Mouse (Mus musculus): Measurements from ENCODE around the gene Bean1.

Bean1 gene

DNA sequence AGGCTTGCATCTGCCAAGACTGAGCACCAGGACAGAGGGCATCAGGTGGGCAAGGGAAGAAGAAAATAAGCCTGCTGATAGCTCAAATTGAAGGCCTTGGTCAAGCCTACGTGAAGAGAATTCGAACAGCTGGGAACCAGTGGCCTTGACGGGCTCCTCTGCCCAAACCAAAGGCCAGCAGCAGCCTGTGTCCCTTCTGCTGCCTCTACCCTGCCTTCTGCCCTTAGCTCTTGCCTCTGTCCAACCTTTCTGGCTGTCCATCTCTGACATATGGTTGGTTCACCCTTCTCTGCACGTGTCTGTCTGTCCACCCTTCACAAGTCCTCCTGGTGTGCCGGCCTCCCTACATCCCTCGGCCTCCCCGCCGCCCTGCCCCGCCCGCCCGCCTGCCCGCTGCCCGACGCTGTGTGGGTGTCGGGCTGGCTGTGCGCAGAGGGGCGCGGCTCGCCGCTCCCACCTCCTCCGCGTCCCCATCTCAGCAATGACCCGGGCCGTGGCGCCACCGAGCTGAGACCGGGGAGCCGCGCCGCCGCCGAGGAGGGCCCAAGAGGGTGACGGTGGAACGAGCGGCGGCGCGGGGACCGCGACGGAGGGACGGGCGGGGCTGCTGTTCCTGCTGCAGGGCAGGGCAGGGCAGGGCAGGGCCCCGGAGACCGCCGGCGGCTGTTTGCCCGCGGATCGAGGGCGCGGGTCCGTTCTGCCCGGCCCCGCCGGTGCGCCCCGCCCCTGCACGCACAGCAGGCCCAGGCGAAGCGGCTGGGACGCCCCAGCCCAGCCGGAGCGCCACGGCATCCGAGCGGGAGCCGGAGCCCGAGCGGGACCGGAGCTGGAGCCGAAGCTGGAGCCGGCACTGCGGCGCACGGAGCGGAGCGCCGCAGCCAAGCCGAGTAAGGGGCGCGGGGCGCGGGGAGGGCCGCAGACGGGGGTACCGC lies at the start of gene Bean1:
Gene Bean1 (plus strand): TSS at position 325 of the 932 bp plus-strand sequence.
- DNase-seq (ENCODE audit: low spot score) = peak; percentile 18

DNA sequence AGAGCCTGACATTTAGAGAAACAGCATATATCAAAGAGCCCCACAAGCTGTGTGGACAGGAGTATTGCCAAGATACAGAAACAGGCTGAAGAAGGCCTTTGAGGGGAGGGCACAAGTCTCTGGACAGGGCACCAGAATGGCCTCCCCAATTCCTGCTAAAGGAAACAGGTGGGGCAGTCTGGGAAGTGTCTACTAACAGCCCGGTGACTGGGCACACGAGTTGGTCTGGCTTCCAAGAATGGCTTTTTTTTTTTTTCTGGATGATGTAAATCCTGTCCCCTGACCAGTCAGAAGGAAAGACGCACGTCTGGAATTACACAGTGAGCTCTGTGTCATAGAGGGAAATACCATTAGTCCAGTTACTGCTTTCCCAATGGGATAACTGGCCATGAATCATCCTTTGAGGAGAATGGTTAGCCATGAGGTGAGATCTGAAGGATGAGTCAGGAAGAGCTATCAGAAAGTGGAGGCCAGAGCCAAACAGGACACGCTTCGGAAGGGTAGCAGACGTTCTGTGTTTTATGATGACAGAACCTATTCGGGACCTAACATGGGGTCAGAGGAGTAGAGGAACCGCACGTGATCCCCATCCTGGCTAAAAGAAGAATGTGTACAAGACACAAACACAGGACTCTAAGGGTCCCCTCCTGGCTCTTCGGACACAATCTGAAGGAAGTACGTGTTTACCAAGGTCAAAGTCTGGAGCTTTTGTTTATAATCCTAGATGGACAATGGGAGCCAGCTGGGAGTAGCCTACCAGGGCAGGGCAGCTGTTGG lies 48.4 kb upstream of the Bean1 start:
- DNase-seq (ENCODE audit: low spot score) = no peak

DNA sequence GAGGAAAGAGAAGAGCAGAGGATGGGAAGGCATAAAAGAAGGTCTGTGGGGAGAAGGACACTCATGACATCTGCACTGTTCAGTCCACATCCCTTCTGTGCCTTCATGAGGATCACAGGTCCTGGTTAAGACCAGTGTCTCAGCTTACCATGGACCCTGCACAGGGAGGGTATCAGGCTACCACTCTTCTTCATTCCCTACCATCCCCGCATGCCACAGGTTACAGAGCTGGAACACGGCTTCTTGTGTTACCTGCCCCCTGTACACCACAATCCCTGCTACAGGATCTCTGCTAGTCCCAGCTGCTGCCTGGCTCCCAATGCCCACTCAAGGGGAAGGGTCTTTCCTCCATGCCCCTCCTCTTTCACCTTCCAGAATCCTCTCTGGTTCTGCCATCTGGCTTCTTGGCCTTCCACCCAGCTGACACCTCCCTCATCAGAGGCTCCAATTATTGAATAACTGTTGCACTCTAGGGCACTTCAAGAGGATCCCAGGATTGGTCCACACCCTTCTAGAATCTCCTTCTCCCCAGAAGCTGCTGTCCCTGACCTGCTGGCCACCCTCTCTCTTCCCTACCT lies 47.1 kb upstream of the Bean1 start:
- no peak for DNase-seq (ENCODE audit: low spot score)

DNA sequence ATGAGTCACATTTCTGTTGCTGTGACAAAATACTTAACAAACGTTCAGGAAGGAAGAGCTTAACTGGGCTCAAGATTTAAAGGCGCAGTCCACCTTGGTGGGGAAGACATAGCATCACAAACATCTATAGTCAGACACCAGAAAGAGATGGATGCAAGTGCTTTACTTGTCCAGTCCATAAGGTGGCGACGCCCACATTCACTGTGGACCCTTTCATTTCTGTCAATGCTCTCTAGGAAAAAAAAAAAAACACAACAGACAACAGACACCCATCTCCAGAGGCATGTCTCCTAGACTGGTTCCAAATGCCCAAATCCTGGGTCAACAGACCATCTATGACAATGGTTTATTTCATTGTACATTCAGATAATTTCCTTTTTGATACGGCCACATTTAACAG lies 45.7 kb upstream of the Bean1 start:
- DNase-seq (ENCODE audit: low spot score) = no peak

DNA sequence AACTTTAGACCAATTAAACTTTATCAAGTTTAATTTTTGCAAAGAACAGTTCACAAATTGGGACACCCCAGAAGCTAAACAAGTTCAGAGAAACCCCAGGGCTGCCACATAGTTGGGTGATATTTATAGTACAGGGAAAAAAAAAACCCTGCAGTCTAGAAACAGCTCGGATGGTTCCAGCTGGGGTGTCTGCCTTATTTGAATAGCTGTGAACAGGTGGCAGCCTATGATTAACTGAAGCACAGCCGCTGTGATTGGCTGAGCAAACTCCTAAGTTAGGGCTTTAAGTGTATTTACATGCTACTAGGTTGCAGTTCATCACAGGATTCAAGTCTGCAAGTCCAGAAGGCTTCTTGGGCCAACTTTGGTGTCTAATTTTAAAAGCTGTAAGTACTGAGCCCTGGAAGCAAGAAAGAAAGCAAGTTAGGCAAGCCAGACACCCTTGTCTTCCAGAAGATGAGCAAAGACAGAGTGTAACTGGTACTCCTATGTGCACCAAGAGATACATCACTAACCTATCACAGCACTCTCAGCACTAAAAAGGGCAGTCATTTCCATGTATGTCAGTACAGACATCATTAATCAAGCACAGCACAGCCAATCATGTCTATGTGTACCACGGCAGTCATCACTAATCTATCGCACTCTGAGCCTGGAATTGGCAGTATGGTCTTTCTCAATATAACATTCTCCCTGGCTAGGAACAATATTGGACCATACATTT lies 42.9 kb upstream of the Bean1 start:
- DNase-seq (ENCODE audit: low spot score) = no peak

DNA sequence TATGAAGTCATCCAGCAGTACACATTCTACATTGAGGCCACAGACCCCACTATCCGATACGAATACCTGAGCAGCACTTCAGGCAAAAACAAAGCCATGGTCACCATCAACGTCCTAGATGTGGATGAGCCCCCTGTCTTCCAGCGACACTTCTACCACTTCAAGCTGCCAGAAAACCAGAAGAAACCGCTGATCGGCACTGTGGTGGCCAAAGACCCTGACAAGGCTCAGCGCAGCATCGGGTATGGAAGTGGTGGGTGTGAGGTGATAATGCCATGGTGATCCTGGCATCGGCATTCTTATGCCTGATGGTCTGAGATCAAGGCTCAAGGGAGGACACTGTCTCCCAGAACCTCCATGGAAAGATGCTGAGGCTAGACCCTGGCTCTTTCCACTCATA lies 39.3 kb upstream of the Bean1 start:
- DNase-seq (ENCODE audit: low spot score) = no peak

DNA sequence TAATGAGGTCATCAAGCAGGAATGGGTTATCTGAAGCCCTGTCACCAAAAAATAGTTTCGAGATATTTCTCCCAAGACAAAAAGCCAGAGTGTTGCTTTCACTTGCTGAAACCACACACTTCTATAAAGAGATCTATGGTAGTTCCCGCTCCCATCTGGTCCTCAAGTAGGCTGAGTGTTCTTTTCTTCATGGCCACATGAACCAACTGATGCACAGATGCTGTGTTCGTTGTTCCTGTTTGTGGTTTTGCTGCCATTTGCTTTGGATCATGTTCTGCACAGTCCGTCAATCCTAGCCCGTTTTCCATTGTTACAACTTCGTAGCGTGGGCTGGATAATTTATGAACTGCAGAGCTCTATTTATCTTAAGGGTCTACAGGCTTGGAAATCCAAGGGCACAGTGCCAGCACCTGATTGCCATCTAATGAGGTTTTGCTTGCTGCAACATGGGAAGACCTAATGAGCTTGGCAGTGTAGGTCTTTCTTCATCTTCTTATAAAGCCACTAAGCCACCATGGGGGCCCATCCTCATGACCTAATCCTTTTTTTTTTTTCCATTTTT lies 38.7 kb upstream of the Bean1 start:
- DNase-seq (ENCODE audit: low spot score) = no peak

DNA sequence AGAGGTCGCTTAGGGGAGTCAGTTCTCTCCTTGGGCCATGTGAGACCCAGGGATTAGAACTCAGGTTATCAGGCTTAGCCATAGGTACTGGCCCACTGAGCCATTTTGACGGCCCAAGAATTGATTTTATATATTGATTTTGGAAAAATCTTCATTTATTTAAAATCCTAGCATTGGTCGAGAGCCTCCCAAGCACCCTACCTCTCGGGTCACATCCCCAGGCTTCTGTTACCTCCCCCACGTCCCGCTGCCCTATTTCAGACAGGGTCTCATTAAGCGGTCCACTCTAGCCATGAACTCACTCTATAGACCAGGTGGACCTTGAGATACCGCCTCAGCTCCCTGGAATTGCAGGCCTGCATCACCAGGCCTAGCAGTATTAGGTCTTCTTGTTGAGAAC lies 35.7 kb upstream of the Bean1 start:
- no peak for DNase-seq (ENCODE audit: low spot score)

DNA sequence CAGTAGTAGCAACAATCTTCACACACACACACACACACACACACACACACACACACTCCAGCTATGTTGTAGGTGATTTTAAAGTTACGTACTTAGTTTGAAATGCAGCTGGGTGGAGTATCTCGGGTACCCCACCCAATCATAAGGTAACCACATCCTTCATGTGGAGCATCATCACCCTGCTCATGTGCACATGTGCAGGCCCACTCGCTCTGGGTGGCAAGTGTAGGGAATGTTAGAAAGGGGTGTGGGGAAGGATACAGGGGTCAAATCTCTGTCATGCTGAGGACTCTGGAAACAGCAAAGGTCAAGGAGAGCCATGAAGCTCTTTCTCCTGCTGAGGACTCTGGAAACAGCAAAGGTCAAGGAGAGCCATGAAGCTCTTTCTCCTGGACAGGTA lies 34.0 kb upstream of the Bean1 start:
- no peak for DNase-seq (ENCODE audit: low spot score)

DNA sequence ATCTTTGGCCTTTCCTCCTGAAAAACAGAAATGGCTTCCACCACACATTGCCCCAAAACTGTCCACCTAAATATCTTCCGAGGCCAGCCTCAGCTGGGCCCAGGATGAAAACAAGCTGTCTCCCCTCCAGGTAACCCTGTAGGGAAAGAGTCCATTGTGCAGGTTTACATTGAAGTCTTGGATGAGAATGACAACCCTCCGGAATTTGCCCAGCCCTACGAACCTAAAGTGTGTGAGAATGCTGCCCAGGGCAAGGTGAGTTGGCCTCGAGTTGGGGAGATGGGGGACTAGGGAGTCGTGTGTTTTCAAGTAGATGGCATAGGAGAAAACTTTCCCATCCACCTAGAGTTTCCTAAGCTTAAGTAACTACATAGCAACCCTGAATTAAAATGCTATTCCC lies 32.6 kb upstream of the Bean1 start:
- no peak for DNase-seq (ENCODE audit: low spot score)

DNA sequence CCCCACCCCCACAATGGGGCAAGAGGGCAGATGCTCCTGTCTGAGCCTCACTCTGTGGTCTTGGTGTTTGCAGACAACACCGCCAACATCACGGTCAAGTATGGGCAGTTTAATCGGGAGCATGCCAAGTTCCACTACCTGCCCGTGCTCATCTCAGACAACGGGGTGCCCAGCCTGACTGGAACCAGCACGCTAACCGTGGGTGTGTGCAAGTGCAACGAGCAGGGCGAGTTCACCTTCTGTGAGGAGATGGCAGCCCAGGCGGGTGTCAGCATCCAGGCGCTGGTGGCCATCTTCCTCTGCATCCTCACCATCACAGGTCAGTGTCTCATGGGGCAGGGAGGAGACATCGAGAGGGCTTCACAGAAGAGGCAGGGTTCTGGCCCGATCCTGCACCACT lies 29.6 kb upstream of the Bean1 start:
- no peak for DNase-seq (ENCODE audit: low spot score)

DNA sequence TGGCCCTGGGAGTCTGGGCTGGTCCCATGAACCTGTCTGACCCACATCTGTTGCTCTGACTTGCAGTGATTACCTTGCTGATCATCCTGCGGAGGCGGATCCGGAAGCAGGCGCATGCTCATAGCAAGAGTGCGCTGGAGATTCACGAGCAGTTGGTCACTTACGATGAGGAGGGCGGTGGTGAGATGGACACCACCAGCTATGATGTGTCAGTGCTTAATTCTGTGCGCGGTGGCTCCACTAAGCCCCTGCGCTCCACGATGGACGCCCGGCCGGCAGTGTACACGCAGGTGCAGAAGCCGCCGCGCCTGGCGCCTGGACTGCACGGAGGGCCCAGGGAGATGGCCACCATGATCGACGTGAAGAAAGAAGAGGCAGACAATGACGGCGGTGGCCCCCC lies 27.8 kb upstream of the Bean1 start:
- DNase-seq (ENCODE audit: low spot score) = no peak

DNA sequence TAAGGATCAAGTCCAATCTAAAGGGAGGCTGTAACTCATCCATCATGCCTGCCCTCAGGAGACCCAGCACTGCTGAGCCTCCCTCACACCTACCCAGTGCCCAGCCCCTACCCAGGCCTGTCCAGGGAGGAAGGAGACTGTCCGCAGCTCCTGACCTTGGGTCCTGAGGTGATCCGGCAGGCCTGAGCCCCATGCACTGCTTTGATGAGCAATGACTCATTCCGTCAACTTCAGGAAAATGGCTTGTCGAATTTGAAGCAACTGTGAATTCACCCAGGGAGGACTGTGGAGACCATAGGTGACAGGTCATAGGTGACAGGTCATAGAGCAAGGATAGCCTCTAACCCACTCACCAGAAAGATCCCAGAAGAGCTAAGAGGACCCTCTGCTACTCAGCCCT lies 26.9 kb upstream of the Bean1 start:
- DNase-seq (ENCODE audit: low spot score) = no peak

DNA sequence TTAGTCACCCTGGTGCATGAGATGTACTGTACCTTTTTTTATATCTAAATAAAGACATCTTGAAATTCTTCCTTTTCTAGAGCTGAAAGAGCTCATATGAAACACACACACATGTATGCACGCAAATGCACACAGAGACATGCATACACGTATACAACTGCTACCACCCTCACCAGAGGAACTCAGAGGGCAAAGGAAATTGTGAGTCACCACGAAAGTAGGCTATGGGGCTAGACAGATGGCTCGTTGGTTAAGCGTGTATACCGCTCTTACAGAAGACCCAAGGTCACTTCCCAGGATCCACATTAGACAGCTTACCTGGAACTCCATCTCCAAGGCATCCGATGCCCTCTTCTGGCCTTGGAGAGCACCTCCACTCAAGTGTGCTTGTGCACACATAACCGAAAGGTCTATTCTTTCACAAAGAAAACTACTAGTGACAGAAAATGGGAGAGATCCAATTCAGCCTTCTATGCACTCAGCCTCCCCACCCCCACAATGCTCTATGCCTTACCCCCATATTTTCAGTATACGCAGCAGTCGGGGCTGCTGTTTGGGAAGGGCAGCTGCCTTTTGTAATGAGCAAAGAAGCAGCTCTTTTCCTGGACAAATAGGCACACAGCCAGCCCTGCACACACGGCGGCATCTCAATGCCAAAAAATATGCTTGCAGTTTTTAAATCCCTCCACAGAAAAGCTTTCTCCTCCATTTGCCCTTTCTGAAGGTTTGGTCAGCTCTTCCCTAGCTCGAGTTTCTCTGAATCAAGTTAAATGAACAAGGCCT lies 25.6 kb upstream of the Bean1 start:
- DNase-seq (ENCODE audit: low spot score) = no peak

DNA sequence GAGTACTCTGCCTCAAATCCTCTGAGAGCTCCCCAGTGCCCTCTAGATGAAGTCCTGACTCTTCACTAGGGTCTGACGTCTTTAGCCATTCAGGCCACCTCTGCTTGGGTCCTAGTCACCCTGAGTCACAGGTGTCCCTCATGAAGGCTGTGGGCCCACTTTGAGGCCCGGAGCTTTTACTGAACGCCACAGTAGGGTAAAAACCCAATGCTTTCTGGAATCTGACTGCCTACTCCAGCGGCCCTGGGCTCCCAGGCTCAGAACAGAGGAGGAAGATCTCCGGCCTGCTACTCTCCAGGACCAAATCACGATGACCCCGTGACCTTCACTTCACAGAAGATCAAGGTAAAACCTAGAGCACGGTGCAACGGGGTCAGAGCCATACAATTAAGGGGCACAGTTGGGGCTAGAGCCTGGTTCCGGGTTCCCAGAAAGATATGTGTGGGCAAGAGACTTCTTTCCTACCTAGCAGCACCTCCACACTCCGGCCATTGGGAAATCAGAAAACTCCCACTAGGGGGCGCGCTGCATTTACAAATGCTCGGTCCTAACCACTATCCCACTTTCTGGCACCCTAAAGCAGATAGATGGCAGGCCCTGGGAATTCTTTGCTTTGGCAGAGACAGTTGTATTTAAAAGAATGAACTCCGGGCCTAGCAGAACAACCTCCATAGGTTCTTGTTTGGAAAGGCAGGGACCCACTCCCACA lies 24.1 kb upstream of the Bean1 start:
- DNase-seq (ENCODE audit: low spot score) = peak; percentile 84

DNA sequence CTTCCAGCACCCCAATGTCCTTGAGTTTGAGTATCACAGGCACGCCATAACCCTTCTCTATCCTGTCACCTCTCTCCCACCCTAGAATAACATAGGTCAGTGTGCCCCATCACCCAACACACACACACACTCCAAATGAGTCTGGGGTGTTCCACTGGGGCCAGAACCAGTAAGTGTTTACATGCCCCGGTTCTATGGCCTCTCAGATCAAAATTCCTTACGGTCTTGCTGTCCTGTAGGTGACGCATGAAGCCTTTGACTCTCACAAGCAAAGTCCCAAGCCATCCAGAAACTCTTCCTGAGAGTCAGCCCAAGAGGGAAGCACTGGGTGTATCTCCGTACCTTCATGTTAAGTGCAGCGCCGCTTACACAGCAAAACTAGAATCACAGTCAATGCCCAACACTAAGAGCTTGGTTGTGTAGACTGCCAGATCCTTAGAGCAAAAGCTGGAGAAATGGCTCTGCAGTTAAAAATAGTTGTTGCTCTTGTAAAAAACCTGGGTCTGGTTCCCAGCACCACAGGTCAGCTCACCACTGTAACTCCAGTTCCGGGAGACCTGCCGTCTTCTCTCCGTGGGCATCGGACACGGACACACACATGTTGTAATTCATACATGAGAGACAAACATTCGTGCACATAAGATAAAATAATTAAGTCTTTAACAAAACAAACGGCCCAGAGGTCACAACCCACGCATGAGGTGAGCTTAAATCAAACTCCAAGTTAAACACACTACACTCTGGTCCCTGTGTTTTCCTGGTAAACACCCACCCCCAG lies 23.3 kb upstream of the Bean1 start:
- DNase-seq (ENCODE audit: low spot score) = no peak

DNA sequence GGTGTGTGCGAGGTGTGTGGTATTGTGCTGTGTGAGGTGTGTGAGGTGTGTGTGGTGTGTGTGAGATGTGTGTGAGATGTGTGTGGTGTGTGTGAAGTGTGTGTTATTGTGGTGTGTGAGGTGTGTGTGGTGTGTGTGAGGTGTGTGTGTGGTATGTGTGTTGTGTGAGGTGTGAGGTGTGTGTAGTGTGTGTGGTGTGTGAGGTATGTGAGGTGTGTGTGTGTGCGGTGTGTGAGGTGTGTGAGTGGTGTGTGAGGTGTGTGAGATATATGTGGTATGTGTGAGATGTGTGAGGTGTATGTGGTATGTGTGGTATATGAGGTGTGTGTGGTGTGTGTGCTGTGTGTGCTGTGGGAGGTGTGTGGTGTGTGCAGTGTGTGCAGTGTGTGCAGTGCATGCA lies 22.3 kb upstream of the Bean1 start:
- DNase-seq (ENCODE audit: low spot score) = no peak

DNA sequence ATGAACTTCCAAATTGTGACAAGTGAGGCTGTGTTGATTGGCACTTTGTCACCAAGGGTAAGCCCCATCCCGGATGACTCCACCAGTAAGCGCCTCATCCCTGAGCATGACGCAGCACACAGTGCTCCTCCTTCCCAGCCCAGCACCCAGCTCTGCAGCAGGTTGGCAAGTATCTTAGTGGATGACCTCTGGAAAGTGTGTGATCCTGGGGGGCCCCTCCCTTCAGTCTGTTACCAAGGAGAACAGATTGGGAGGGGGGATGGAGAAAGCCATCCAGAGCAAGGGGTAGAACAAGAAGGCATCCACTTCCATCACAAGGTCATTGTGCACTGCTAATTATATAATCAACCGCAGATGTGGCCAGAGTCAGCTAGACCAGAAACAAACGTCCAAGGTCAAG lies 9.5 kb upstream of the Bean1 start:
- no peak for DNase-seq (ENCODE audit: low spot score)

DNA sequence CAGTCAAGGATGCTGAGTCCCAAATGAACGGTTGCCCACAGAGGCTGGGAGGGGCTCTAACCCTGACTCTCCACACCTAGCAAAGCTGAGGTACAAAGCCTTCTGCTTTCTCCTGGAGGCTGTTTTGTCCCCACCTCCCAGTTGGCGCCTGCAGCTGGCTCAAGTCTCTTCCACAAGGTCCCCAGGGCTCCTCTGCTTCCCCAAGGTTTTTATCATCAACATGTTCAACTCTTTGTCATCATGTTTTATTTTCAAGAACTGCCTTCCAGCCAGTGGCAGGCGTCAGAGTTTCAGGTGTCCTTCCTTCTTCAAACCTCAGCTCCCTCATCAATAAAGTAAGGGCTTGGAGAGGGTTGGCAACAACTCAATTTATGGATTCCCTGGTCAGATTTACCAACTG lies 781 bp upstream of the Bean1 start:
- no peak for DNase-seq (ENCODE audit: low spot score)
